Mouse (Mus musculus) stomach, embryonic 14.5 days (tissue): ENCODE measurements around the gene Atp8a2. TPM values are rescaled to one million over a fixed set of nuclear protein-coding genes. Genes with fewer than 3 reads are reported as not detected.
"Not testable (repeated sequence)": the region's sequence is repeated elsewhere in the genome, so short reads cannot be mapped to it uniquely, and the experiment has no call there.

Experiments
- ATAC-seq: fragments of 200-750 bp; cut with Nextera tagmentation; 2 replicates; pipeline ENCODE4 v1.8.0; 2017; ENCODE audit warnings: low read depth, moderate TSS enrichment; ENCODE audit not compliant: insufficient number of reproducible peaks, insufficient read depth, low FRiP score
- H3K27ac ChIP-seq: fragments of 300-500 bp; sonication (generic); 2 replicates; pipeline ENCODE4 v1.5.1; 2014; ENCODE audit warnings: mild to moderate bottlenecking, low read length, moderate library complexity, mixed read lengths
- H3K27me3 ChIP-seq: fragments of 300-500 bp; sonication (generic); 2 replicates; pipeline ENCODE4 v1.6.1; 2014; ENCODE audit warnings: low read length, control low read depth, mixed read lengths; ENCODE audit not compliant: control insufficient read depth, insufficient read depth
- H3K36me3 ChIP-seq: fragments of 300-500 bp; sonication (generic); 2 replicates; pipeline ENCODE4 v1.6.1; 2014; ENCODE audit warnings: mild to moderate bottlenecking, control low read depth, low read length, moderate library complexity, mixed read lengths; ENCODE audit not compliant: control insufficient read depth, insufficient read depth
- H3K4me1 ChIP-seq: fragments of 300-500 bp; sonication (generic); 2 replicates; pipeline ENCODE4 v1.6.1; 2014; ENCODE audit warnings: low read length, control low read depth, mixed read lengths; ENCODE audit not compliant: control insufficient read depth, insufficient read depth
- H3K4me2 ChIP-seq: fragments of 300-500 bp; sonication (generic); replicated peaks from 2 replicates; pipeline ENCODE4 v1.6.1; 2014; ENCODE audit warnings: low read depth, low read length, control low read depth
- H3K4me3 ChIP-seq: fragments of 300-500 bp; sonication (generic); 2 replicates; pipeline ENCODE4 v1.5.1; 2014; ENCODE audit warnings: low read depth, low read length, control low read depth
- H3K9ac ChIP-seq: fragments of 300-500 bp; sonication (generic); replicated peaks from 2 replicates; pipeline ENCODE4 v1.6.1; 2014; ENCODE audit warnings: low read depth, mild to moderate bottlenecking, control low read depth, low read length, moderate library complexity, mixed read lengths
- H3K9me3 ChIP-seq: fragments of 300-500 bp; sonication (generic); 2 replicates; pipeline ENCODE4 v1.6.1; 2016; ENCODE audit warnings: low read depth, low read length, control low read depth; ENCODE audit not compliant: control insufficient read depth
- WGBS: fragments of 180-500 bp; shearing (Covaris S2); extraction: QIAGEN DNeasy Blood & Tissue Kit; methylation state at CpG from one replicate; pipeline ENCODE4 v1.1.7; 2014; 5-methylcytosine and 5-hydroxymethylcytosine counted together
- polyA plus RNA-seq: library from polyadenylated mRNA; unstranded; fragments of >200 nt; fragmentation: Nextera tagmentation; extraction: Ambion mirVana; gene quantifications from 2 replicates; pipeline ENCODE4 v1.2.1, GENCODE M21; 2014

The Atp8a2 gene
- polyA plus RNA-seq, 1 experiment from 2014 or later: 5.9 TPM

DNA sequence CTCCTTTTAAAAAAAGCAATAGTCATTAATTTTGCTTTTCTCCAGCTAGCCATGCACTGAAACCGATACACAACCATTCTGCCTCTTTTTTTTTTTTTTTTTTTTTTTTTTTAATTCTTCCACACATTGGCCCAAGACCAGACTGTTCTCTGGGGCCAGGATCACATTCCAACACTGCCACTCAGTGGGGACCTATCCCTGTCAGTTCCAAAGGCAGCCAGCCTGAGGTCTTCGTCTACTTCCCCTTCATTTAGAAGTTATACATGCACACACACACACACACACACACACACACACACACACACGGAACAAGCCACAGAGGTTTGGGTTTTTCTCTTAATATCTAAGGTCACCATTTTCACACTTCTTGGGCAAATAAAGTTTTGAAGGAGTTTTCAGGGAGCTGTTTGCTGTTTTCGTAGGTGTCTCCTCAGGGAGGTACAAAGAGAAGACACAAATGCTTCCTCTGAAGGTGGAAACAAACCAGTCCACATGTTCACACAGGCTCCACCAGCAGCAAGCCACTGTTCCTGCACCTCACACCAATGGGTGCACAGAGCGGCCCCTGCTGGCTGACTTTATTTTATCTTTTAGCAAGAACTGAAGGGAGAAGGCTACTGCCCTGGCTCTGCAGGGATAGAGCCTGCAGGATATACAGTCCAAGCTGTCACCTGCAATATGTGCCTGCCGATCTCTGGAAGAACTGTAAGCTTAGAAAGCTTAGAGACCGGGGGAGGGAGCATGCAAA is 253.9 kb downstream of the Atp8a2 start:
- H3K4me2 ChIP-seq: no peak overlapping the region
- H3K9ac ChIP-seq: no peak overlapping the region
- H3K27me3 ChIP-seq: no peaks in the 10 kb centered on the region
- 23% methylated on average over 7 of the region's 7 CpGs for WGBS
- H3K4me1 ChIP-seq: no peaks in the 10 kb centered on the region
- no peaks in the 10 kb centered on the region for H3K36me3 ChIP-seq
- peak; percentile 80 for ATAC-seq
- H3K27ac ChIP-seq: no peak overlapping the region
- H3K4me3 ChIP-seq: no peak overlapping the region
- H3K9me3 ChIP-seq: no peaks in the 10 kb centered on the region

DNA sequence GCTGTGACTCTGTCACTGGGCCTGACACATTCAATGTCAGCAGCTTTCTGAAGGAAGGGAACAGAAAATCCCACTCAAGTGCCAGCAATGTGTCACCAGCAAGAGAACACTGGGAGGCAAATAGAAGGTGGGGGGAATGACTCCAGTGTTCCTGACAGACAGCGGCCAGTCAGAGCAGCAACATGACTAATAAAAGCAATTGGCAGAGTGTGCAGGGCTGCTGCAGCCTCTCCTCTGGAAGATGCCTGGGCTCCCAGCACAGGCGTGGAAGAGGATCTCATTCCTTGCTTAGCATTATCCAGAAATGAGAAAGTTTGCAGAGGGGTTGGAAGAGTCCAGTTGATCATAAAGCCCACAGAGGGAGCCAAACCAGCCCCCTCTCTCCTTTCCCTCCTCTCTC is 254.8 kb downstream of the Atp8a2 start:
- no peak overlapping the region for H3K9ac ChIP-seq
- ATAC-seq: no peak
- WGBS: 73% methylated on average over 2 of the region's 2 CpGs
- no peaks in the 10 kb centered on the region for H3K27me3 ChIP-seq
- no peak overlapping the region for H3K27ac ChIP-seq
- no peaks in the 10 kb centered on the region for H3K4me1 ChIP-seq
- H3K4me3 ChIP-seq: no peak overlapping the region
- no peaks in the 10 kb centered on the region for H3K36me3 ChIP-seq
- no peak overlapping the region for H3K4me2 ChIP-seq
- no peaks in the 10 kb centered on the region for H3K9me3 ChIP-seq

DNA sequence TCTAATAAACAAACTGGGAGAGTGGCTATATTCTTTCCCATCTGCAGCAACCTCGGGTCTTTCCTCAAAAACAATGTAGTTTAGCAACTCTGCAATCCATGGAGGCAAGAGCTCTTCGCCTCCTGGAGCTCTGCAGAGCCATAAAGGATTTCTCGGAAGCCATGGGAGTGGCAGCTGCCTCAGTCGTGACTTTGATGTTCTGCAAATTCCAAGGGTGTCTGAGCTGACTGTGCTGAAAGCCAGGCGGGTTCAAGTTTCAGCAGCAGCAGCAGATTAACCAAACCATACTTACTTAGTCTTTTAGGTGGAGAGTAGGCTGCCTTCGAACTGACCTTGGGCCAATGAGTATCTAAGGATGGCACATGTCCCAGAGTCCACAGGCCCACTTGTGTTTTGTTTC is 264.6 kb downstream of the Atp8a2 start:
- H3K4me1 ChIP-seq: no peaks in the 10 kb centered on the region
- no peak overlapping the region for H3K9ac ChIP-seq
- H3K9me3 ChIP-seq: no peaks in the 10 kb centered on the region
- 24% methylated on average over 6 of the region's 6 CpGs for WGBS
- no peak overlapping the region for H3K27ac ChIP-seq
- no peaks in the 10 kb centered on the region for H3K36me3 ChIP-seq
- H3K27me3 ChIP-seq: no peaks in the 10 kb centered on the region
- ATAC-seq: no peak
- no peak overlapping the region for H3K4me2 ChIP-seq
- no peak overlapping the region for H3K4me3 ChIP-seq

DNA sequence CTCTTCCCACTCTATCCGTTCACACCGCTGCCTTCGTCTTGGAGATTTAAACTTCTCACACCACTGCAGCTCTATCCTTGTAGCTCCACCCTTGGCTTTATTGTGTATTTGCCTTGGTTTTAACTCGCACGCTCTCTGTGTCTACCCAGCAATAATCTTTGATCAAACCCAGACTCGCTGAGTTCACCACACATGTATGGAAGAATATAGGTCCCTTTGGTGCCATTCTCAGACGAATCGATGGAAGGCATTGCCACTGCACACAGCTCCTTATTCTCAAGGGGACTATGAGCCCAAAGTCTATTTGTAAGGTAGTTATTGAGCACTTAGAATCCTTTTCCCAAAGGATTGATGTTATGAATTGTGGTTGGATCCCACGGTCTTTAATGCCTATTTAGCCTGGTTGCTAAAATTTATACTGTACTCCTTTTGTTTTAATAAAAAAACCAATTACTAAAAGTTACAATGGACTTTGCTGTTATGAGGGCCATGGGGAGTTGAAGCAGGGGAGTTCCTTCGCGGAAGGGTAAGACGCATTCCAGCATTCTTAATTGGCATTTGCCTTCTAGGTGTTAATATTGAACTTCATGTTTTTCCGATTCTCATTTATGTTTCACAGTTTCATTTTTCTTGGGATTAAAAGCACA is 265.4 kb downstream of the Atp8a2 start:
- no peak overlapping the region for H3K9ac ChIP-seq
- no peak overlapping the region for H3K4me3 ChIP-seq
- no peak for ATAC-seq
- 90% methylated on average over 13 of the region's 13 CpGs for whole genome bisulfite sequencing
- no peaks in the 10 kb centered on the region for H3K36me3 ChIP-seq
- H3K4me1 ChIP-seq: no peaks in the 10 kb centered on the region
- no peak overlapping the region for H3K27ac ChIP-seq
- H3K4me2 ChIP-seq: no peak overlapping the region
- no peaks in the 10 kb centered on the region for H3K27me3 ChIP-seq
- no peaks in the 10 kb centered on the region for H3K9me3 ChIP-seq

DNA sequence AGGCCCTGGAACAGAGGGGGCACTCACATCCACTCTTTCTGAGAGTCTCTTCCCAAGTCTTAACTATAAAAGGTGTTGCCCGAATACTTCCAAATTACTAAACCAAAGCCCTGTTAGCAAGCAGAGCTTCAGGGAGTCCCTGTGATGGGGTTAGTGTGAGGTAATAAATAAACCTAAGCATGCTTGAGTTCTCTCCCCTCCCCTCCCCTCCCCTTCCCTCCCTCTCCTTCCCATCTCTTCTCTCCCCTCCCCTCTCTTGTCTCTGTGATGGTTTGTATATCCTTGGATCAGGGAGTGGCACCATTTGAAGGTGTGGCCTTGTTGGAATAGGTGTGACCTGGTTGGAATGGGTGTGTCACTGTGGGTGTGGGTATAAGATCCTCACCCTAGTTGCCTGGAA is 267.8 kb downstream of the Atp8a2 start:
- H3K36me3 ChIP-seq, H3K27me3 ChIP-seq, H3K4me3 ChIP-seq, H3K9ac ChIP-seq, H3K9me3 ChIP-seq, H3K4me2 ChIP-seq, H3K27ac ChIP-seq, ATAC-seq, H3K4me1 ChIP-seq: not testable (repeated sequence)
- 90% methylated on average over 1 of the region's 1 CpGs for WGBS

DNA sequence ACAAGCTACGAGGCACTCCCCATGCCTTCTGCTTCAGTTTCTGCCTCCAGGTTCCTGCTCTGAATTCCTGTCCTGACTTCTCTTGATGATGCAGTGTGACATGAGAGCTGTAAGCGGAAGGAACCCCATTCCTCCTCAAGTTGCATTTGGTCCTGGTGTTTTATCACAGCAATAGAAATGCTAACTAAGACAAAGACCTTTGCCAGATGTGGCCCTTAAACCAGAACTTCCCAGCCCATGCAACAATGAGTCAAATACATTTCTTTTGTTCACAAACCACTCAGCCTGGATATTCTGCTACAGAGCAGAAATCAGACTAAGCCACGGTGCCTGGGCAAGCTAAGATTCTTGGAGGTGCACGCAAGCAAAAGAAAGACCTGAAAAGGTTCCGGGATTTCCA is 268.2 kb downstream of the Atp8a2 start:
- ATAC-seq: no peak
- Histone ChIP-seq H3K27me3 (no peaks in the 10 kb centered on the region), H3K4me3 (no peak overlapping the region), H3K9me3 (no peaks in the 10 kb centered on the region), H3K36me3 (no peaks in the 10 kb centered on the region), H3K4me1 (no peaks in the 10 kb centered on the region), H3K4me2 (no peak overlapping the region), H3K27ac (no peak overlapping the region), H3K9ac (no peak overlapping the region)
- 89% methylated on average over 5 of the region's 5 CpGs for WGBS

DNA sequence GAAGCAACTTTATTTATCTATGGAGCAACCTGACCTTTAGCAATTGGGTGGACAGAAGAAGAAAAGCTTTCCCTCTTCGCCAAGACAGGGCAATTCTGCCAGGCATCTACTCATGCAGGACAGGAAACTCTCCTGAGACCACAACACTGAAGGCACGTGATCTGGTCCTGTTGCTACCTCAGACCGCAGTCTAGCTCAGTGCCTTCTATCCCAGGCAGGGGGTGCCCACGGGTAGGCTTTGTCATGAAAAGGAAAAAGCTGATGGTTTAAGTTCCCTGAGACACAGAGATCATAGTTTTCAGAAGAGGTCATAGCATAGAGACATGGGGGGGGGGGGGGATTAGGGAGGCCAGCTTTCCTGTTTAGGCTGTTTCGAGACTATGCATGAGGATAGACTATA is 269.2 kb downstream of the Atp8a2 start:
- no peaks in the 10 kb centered on the region for H3K4me1 ChIP-seq
- no peaks in the 10 kb centered on the region for H3K9me3 ChIP-seq
- no peaks in the 10 kb centered on the region for H3K36me3 ChIP-seq
- no peaks in the 10 kb centered on the region for H3K27me3 ChIP-seq
- no peak overlapping the region for H3K9ac ChIP-seq
- H3K4me2 ChIP-seq: no peak overlapping the region
- ATAC-seq: no peak
- H3K27ac ChIP-seq: no peak overlapping the region
- 72% methylated on average over 5 of the region's 5 CpGs for WGBS
- no peak overlapping the region for H3K4me3 ChIP-seq

DNA sequence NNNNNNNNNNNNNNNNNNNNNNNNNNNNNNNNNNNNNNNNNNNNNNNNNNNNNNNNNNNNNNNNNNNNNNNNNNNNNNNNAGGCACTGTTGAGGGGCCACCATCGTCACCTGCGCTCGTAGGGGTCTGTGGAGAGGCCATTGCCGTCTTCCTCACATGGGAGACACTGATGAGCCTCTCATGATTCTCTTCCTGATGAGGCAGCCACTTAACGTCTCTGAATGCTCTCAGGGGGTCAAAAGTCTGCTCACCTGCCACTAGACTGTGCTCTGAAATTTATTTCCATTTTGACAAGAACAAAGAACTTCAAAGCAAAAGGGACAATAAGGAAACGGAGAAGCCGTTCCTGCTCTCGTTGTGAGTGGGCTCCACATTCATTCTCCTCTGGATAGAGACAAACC is 277.1 kb downstream of the Atp8a2 start:
- Histone ChIP-seq H3K4me1 (no peaks in the 10 kb centered on the region), H3K4me2 (no peak overlapping the region), H3K27me3 (no peaks in the 10 kb centered on the region), H3K27ac (no peak overlapping the region), H3K36me3 (no peaks in the 10 kb centered on the region), H3K4me3 (no peak overlapping the region), H3K9me3 (no peaks in the 10 kb centered on the region), H3K9ac (no peak overlapping the region)
- 26% methylated on average over 8 of the region's 8 CpGs for WGBS
- ATAC-seq: no peak
